Mouse (Mus musculus) lung, postnatal 36 days (tissue): ENCODE data around the gene Ralb.

Source experiments
- DNase-seq: peaks from one replicate; pipeline ENCODE4 v3.0.0; 2022; ENCODE audit warnings: mixed read lengths

Gene Ralb

GRCm38 (mm10) chr1:119523369-119523768, 18.8 kb upstream of the Ralb start:
- DNase-seq = no peak

- DNase-seq = peak; percentile 46
These were observed 18.1 kb upstream of the Ralb start for GRCm38 (mm10) chr1:119522726-119523125.

GRCm38 (mm10) chr1:119521681-119522080, 17.1 kb upstream of the Ralb start:
- DNase-seq = no peak

- DNase-seq = peak; percentile 82
These were observed 16.4 kb upstream of the Ralb start for GRCm38 (mm10) chr1:119521029-119521428.

- no peak for DNase-seq
These were observed 14.7 kb upstream of the Ralb start for GRCm38 (mm10) chr1:119519286-119519685.

GRCm38 (mm10) chr1:119518786-119519185, 14.2 kb upstream of the Ralb start:
- DNase-seq = no peak

- DNase-seq = no peak
These were observed 13.5 kb upstream of the Ralb start for GRCm38 (mm10) chr1:119518060-119518459.

- no peak for DNase-seq
These were observed 6.3 kb upstream of the Ralb start for GRCm38 (mm10) chr1:119510857-119511256.

GRCm38 (mm10) chr1:119510409-119510808, 5.8 kb upstream of the Ralb start:
- DNase-seq = no peak

GRCm38 (mm10) chr1:119509474-119509873, 4.9 kb upstream of the Ralb start:
- no peak for DNase-seq

GRCm38 (mm10) chr1:119508548-119508947, 4.0 kb upstream of the Ralb start:
- DNase-seq = peak; percentile 67

- DNase-seq = peak; percentile 34
These were observed 1.4 kb upstream of the Ralb start for GRCm38 (mm10) chr1:119505951-119506350.

GRCm38 (mm10) chr1:119503808-119504207, 786 bp downstream of the Ralb start:
- DNase-seq = peak; percentile 33

GRCm38 (mm10) chr1:119503181-119503580, 1.4 kb downstream of the Ralb start:
- DNase-seq = no peak

- no peak for DNase-seq
These were observed 1.9 kb downstream of the Ralb start for GRCm38 (mm10) chr1:119502729-119503128.

- no peak for DNase-seq
These were observed 2.7 kb downstream of the Ralb start for GRCm38 (mm10) chr1:119501881-119502280.

GRCm38 (mm10) chr1:119499456-119499855, 5.1 kb downstream of the Ralb start:
- DNase-seq = no peak

- no peak for DNase-seq
These were observed 5.9 kb downstream of the Ralb start for GRCm38 (mm10) chr1:119498536-119499231.

GRCm38 (mm10) chr1:119497346-119498004, 7.1 kb downstream of the Ralb start:
- no peak for DNase-seq

- DNase-seq = no peak
These were observed 9.2 kb downstream of the Ralb start for GRCm38 (mm10) chr1:119495396-119495775.

- no peak for DNase-seq
These were observed 9.7 kb downstream of the Ralb start for GRCm38 (mm10) chr1:119494712-119495395.

- DNase-seq = peak; percentile 34
These were observed 10.4 kb downstream of the Ralb start for GRCm38 (mm10) chr1:119494024-119494711.

- no peak for DNase-seq
These were observed 12.1 kb downstream of the Ralb start for GRCm38 (mm10) chr1:119492505-119492904.
